Mouse (Mus musculus) midbrain, embryonic 14.5 days (tissue): ENCODE results near the gene Tinagl1. TPM values are rescaled to one million over a fixed set of nuclear protein-coding genes. Genes with fewer than 3 reads are reported as not detected.

Experiments used
- ATAC-seq: fragments of 200-750 bp; cut with Nextera tagmentation; 2 replicates; pipeline ENCODE4 v1.8.0; 2017; ENCODE audit warnings: moderate number of reproducible peaks, moderate library complexity; ENCODE audit not compliant: low FRiP score, low TSS enrichment
- DNase-seq: peaks from one replicate; pipeline ENCODE4 v3.0.0-alpha.2; 2015
- H3K27ac ChIP-seq: fragments of 300-500 bp; sonication (generic); replicated peaks from 2 replicates; pipeline ENCODE4 v1.5.1; 2014; ENCODE audit warnings: mild to moderate bottlenecking, low read depth, low read length, moderate library complexity
- H3K27me3 ChIP-seq: fragments of 300-500 bp; sonication (generic); 2 replicates; pipeline ENCODE4 v1.6.1; 2014; ENCODE audit warnings: low read length, control low read depth, mixed read lengths; ENCODE audit not compliant: control insufficient read depth, insufficient read depth
- H3K36me3 ChIP-seq: fragments of 300-500 bp; sonication (generic); 2 replicates; pipeline ENCODE4 v1.6.1; 2014; ENCODE audit warnings: low read length, control low read depth; ENCODE audit not compliant: control insufficient read depth, insufficient read depth
- H3K4me1 ChIP-seq: fragments of 300-500 bp; sonication (generic); 2 replicates; pipeline ENCODE4 v1.6.1; 2014; ENCODE audit warnings: mild to moderate bottlenecking, antibody characterized with exemption, low read length, control low read depth; ENCODE audit not compliant: control insufficient read depth, insufficient read depth
- H3K4me2 ChIP-seq: fragments of 300-500 bp; sonication (generic); 2 replicates; pipeline ENCODE4 v1.6.1; 2014; ENCODE audit warnings: mild to moderate bottlenecking, low read length, moderate library complexity
- H3K4me3 ChIP-seq: fragments of 300-500 bp; sonication (generic); replicated peaks from 2 replicates; pipeline ENCODE4 v1.5.1; 2014; ENCODE audit warnings: low read depth, low read length
- H3K9ac ChIP-seq: fragments of 300-500 bp; sonication (generic); replicated peaks from 2 replicates; pipeline ENCODE4 v1.6.1; 2014; ENCODE audit warnings: mild to moderate bottlenecking, low read length, moderate library complexity
- H3K9me3 ChIP-seq: fragments of 300-500 bp; sonication (generic); 2 replicates; pipeline ENCODE4 v1.6.1; 2016; ENCODE audit warnings: low read length, control low read depth, mixed read lengths; ENCODE audit not compliant: control insufficient read depth
- WGBS: fragments of 180-500 bp; shearing (Covaris S2); extraction: QIAGEN DNeasy Blood & Tissue Kit; methylation state at CpG from one replicate; pipeline ENCODE4 v1.1.7; 2014; 5-methylcytosine and 5-hydroxymethylcytosine counted together
- polyA plus RNA-seq: library from polyadenylated mRNA; unstranded; fragments of >200 nt; fragmentation: Nextera tagmentation; extraction: Ambion mirVana; gene quantifications from 2 replicates; pipeline ENCODE4 v1.2.1, GENCODE M21; 2014

Gene Tinagl1
- polyA plus RNA-seq, 1 experiment from 2014 or later = 1.7 TPM

- H3K9me3 ChIP-seq = no peaks in the 10 kb centered on the region
- H3K4me3 ChIP-seq = no peak overlapping the region
- H3K4me1 ChIP-seq = 0 out of 2 replicates have a peak, but pooled peaks cover 7% of the 10 kb centered on the region
- H3K9ac ChIP-seq = no peak overlapping the region
- H3K36me3 ChIP-seq = no peaks in the 10 kb centered on the region
- H3K27ac ChIP-seq = no peak overlapping the region
- ATAC-seq (no peak), DNase-seq (no peak)
- WGBS = 4% methylated on average over 25 of the region's 25 CpGs
- peak overlapping the region; percentile 33 for H3K4me2 ChIP-seq
- peaks cover 14% of the 10 kb centered on the region for H3K27me3 ChIP-seq
Observed at GRCm38 (mm10) chr4:130174335-130175031, 439 bp downstream of the Tinagl1 start.

DNA sequence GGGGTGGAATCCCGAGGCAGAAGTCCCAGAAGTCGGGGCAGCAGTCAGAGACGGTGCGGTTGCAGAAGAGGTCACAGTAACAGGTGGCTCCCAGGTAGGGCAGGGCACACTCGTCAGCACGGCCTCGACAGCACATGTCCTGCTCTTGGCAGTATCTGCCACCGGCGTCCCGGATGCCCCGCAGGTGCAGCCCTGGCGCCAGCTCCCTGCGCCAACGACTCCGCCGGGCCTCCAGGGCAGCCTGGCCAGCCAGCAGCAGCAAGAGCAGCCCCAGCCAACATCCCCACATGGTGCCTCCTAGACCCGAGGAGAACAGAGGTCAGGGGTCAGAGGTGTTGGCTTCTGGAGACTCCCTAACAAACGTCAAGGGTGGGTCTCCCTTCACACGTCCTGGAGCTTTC is 1.0 kb downstream of the Tinagl1 start:
- Histone ChIP-seq H3K4me3 (no peak overlapping the region), H3K9me3 (no peaks in the 10 kb centered on the region), H3K4me2 (no peak overlapping the region), H3K27ac (no peak overlapping the region), H3K9ac (no peak overlapping the region), H3K36me3 (no peaks in the 10 kb centered on the region), H3K27me3 (peaks cover 14% of the 10 kb centered on the region), H3K4me1 (0 out of 2 replicates have a peak, but pooled peaks cover 7% of the 10 kb centered on the region)
- no peak for DNase-seq
- WGBS = 40% methylated on average over 19 of the region's 19 CpGs
- ATAC-seq = no peak

- no peak overlapping the region for H3K9ac ChIP-seq
- no peak overlapping the region for H3K4me2 ChIP-seq
- H3K27ac ChIP-seq = no peak overlapping the region
- H3K36me3 ChIP-seq = no peaks in the 10 kb centered on the region
- H3K9me3 ChIP-seq = no peaks in the 10 kb centered on the region
- ATAC-seq (no peak), DNase-seq (no peak)
- H3K4me1 ChIP-seq = peaks cover 9% of the 10 kb centered on the region; the same call in 1 of the 2 replicates
- WGBS = 70% methylated on average over 11 of the region's 11 CpGs
- H3K4me3 ChIP-seq = no peak overlapping the region
- H3K27me3 ChIP-seq = peaks cover 14% of the 10 kb centered on the region
Observed at GRCm38 (mm10) chr4:130173060-130173822, 1.7 kb downstream of the Tinagl1 start.

- no peak overlapping the region for H3K4me2 ChIP-seq
- peaks cover 17% of the 10 kb centered on the region; the same call in 1 of the 2 replicates for H3K4me1 ChIP-seq
- H3K36me3 ChIP-seq = no peaks in the 10 kb centered on the region
- 75% methylated on average over 11 of the region's 11 CpGs for WGBS
- no peak overlapping the region for H3K9ac ChIP-seq
- H3K27me3 ChIP-seq = peaks cover 14% of the 10 kb centered on the region
- DNase-seq = no peak
- no peak for ATAC-seq
- no peaks in the 10 kb centered on the region for H3K9me3 ChIP-seq
- no peak overlapping the region for H3K4me3 ChIP-seq
- no peak overlapping the region for H3K27ac ChIP-seq
Observed at GRCm38 (mm10) chr4:130171951-130172765, 2.8 kb downstream of the Tinagl1 start.

DNA sequence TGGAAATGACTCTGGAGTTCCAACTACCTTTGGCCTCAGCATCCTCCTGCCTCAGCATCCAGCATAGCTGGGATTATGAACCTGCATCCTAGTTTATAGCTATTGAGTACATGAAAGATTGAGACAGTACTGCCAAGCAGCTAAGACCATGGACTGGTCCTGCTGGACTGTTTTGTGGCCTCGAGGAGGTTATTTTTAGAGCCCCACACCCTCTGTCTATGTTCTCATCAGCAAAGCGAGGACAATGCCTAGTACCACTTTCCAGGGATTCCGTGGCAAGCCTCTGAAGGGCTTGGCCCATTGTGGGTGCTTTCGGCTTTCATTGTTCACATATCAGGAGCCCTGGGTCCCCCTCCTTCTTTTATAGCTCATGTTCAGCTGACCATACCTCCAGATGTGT is 4.6 kb downstream of the Tinagl1 start:
- no peak overlapping the region for H3K27ac ChIP-seq
- no peak overlapping the region for H3K4me3 ChIP-seq
- H3K9ac ChIP-seq = no peak overlapping the region
- H3K36me3 ChIP-seq = no peaks in the 10 kb centered on the region
- no peaks in the 10 kb centered on the region for H3K9me3 ChIP-seq
- no peak for ATAC-seq
- peaks cover 19% of the 10 kb centered on the region for H3K27me3 ChIP-seq
- H3K4me2 ChIP-seq = no peak overlapping the region
- WGBS = 95% methylated on average over 4 of the region's 4 CpGs
- H3K4me1 ChIP-seq = peaks cover 16% of the 10 kb centered on the region; the same call in 1 of the 2 replicates
- DNase-seq = no peak

GRCm38 (mm10) chr4:130169411-130169971 is 5.4 kb downstream of the Tinagl1 start:
- H3K9ac ChIP-seq = no peak overlapping the region

GRCm38 (mm10) chr4:130168280-130169183 is 6.4 kb downstream of the Tinagl1 start:
- Histone ChIP-seq H3K36me3 (no peaks in the 10 kb centered on the region), H3K9ac (no peak overlapping the region), H3K9me3 (no peaks in the 10 kb centered on the region), H3K27ac (no peak overlapping the region), H3K4me2 (peak overlapping the region; percentile 17), H3K4me1 (peaks cover 12% of the 10 kb centered on the region), H3K4me3 (no peak overlapping the region), H3K27me3 (peaks cover 16% of the 10 kb centered on the region)
- ATAC-seq = no peak
- peak; percentile 55 for DNase-seq
- 25% methylated on average over 16 of the region's 16 CpGs for WGBS

More at GRCm38 (mm10) chr4:130169411-130169971, 5.4 kb downstream of the Tinagl1 start:
- DNase-seq (no peak), ATAC-seq (no peak)
- H3K4me1 ChIP-seq = peaks cover 10% of the 10 kb centered on the region; the same call in 1 of the 2 replicates
- no peak overlapping the region for H3K27ac ChIP-seq
- WGBS = 85% methylated on average over 16 of the region's 16 CpGs
- no peak overlapping the region for H3K4me2 ChIP-seq
- H3K36me3 ChIP-seq = no peaks in the 10 kb centered on the region
- no peak overlapping the region for H3K4me3 ChIP-seq
- no peaks in the 10 kb centered on the region for H3K9me3 ChIP-seq
- peaks cover 15% of the 10 kb centered on the region for H3K27me3 ChIP-seq
